In genomic region chr15:85330024-85330423, GRCm38 (mm10) we compare ENCODE assay signal across 24 mouse cellular contexts. TPM values are rescaled to one million over a fixed set of nuclear protein-coding genes. Genes with fewer than 3 reads are reported as not detected.
DNase-seq lines count a peak whose midpoint lies in the region; ATAC-seq and TF ChIP-seq lines count a peak whose summit lies in the region.
"Had no signal": no experiment of that assay in that cellular context is flagged by ENCODE, and none has a peak within 500 bp of the region (broad histone marks: within the 10 kb centered on the region; RNA-seq: fewer than 3 reads in every experiment).

No protein-coding gene starts in this region.

- no peaks in the 10 kb centered on the region for H3K4me1 ChIP-seq in kidney, adult 2 months (ENCODE audit: control insufficient read depth, insufficient read depth, low read length)
- peaks cover 0 to 7% of the 10 kb centered on the region in 2 experiments; a peak in 2 of 4 replicates for H3K4me1 ChIP-seq in liver, embryonic 14.5 days (replicated peaks; ENCODE audit: control insufficient read depth in 2 of 2, insufficient read depth in 2 of 2, low read length in 1 of 2)
- peaks cover 10% of the 10 kb centered on the region; the same call in 1 of the 2 replicates for H3K4me1 ChIP-seq in liver, postnatal 0 days (ENCODE audit: insufficient read depth)
- H3K4me1 ChIP-seq: hindbrain, embryonic 12.5 days; hindbrain, embryonic 15.5 days had no signal

- WGBS in kidney, adult 2 months: 65% methylated on average over 6 of the region's 6 CpGs
- WGBS in liver, embryonic 14.5 days (ENCODE audit: insufficient replicate concordance): 66% methylated on average over 6 of the region's 6 CpGs
- WGBS in liver, postnatal 0 days (ENCODE audit: insufficient replicate concordance): 57% methylated on average over 6 of the region's 6 CpGs

- H3K27ac ChIP-seq in kidney, adult 2 months (ENCODE audit: insufficient read depth, low read depth, low read length): no peak overlapping the region
- no peak overlapping the region for H3K27ac ChIP-seq in liver, embryonic 14.5 days
- H3K27ac ChIP-seq in liver, postnatal 0 days (ENCODE audit: low read depth): peak overlapping the region; percentile 84
- H3K27ac ChIP-seq: heart, embryonic 10.5 days; heart, embryonic 13.5 days; hindbrain, embryonic 12.5 days; hindbrain, embryonic 15.5 days had no signal

- no peak for TF ChIP-seq EP300 in liver, embryonic 14.5 days (IDR thresholded peaks at IDR 0.05; ENCODE audit: low read depth)
- TF ChIP-seq EP300 in liver, postnatal 0 days (IDR thresholded peaks at IDR 0.05; ENCODE audit: low read depth): no peak

- H3K9ac ChIP-seq in liver, embryonic 14.5 days (replicated peaks): no peak overlapping the region
- no peak overlapping the region for H3K9ac ChIP-seq in liver, postnatal 0 days (replicated peaks)
- H3K9ac ChIP-seq: forebrain, postnatal 0 days; heart, embryonic 13.5 days; hindbrain, embryonic 12.5 days; hindbrain, embryonic 15.5 days had no signal

- no peak for TF ChIP-seq POLR2A in kidney, adult 2 months (IDR thresholded peaks at IDR 0.05; ENCODE audit: low read depth, low read length)

- H3K27me3 ChIP-seq in kidney, adult 2 months (replicated peaks; ENCODE audit: control insufficient read depth, insufficient read depth, low read length): no peaks in the 10 kb centered on the region
- no peaks in the 10 kb centered on the region for H3K27me3 ChIP-seq in liver, embryonic 14.5 days (ENCODE audit: control insufficient read depth, insufficient read depth, low read length)
- H3K27me3 ChIP-seq in liver, postnatal 0 days (ENCODE audit: insufficient read depth, low read length): no peaks in the 10 kb centered on the region
- H3K27me3 ChIP-seq: CH12.LX; hindbrain, embryonic 12.5 days; hindbrain, embryonic 15.5 days; Patski had no signal

- no peaks in the 10 kb centered on the region for H3K9me3 ChIP-seq in liver, embryonic 14.5 days (ENCODE audit: control insufficient read depth, low read length)
- no peaks in the 10 kb centered on the region for H3K9me3 ChIP-seq in liver, postnatal 0 days (ENCODE audit: low read length)
- H3K9me3 ChIP-seq: G1E; heart, embryonic 10.5 days; heart, embryonic 13.5 days; hindbrain, embryonic 12.5 days; hindbrain, embryonic 15.5 days had no signal

- DNase-seq in kidney, adult 2 months: peak; percentile 7
- no peak for DNase-seq in kidney, postnatal 14 days
- peak in 1 of 3 experiments; percentile 30 for DNase-seq in liver, embryonic 14.5 days (ENCODE audit: low read depth in 3 of 3, low spot score in 3 of 3)
- DNase-seq in liver: no peak
- DNase-seq in liver, postnatal 0 days: no peak
- DNase-seq in heart, adult 8-10 months (ENCODE audit: low spot score): no peak
- DNase-seq: adrenal gland, postnatal 10 days; B cell, adult 2 months; cerebellum, adult 18-20 months; cerebellum, adult 9-10 months; cerebellum, postnatal 14 days; forebrain, postnatal 0 days; gastrocnemius, postnatal 25 days; heart, adult 18-20 months; heart, postnatal 14 days had no signal

- no peak for TF ChIP-seq CTCF in kidney, adult 2 months (conservative IDR thresholded peaks at IDR 0.05; ENCODE audit: insufficient read depth, insufficient read length, low read depth, low read length)
- TF ChIP-seq CTCF in liver, embryonic 14.5 days (IDR thresholded peaks at IDR 0.05; ENCODE audit: low read depth): no peak
- 0 out of 2 replicates have a peak, but pooled peaks have one; percentile 8 for TF ChIP-seq CTCF in liver, postnatal 0 days (IDR thresholded peaks at IDR 0.05; ENCODE audit: low read depth)

- H3K4me2 ChIP-seq in liver, embryonic 14.5 days (ENCODE audit: low read depth): no peak overlapping the region
- H3K4me2 ChIP-seq in liver, postnatal 0 days (ENCODE audit: low read depth, low read length): peak overlapping the region; percentile 54
- H3K4me2 ChIP-seq: heart, embryonic 13.5 days; hindbrain, embryonic 12.5 days; hindbrain, embryonic 15.5 days had no signal

- no peak overlapping the region for H3K4me3 ChIP-seq in kidney, adult 2 months (ENCODE audit: insufficient read depth, low read depth, low read length)
- no peak overlapping the region for H3K4me3 ChIP-seq in liver, embryonic 14.5 days (ENCODE audit: insufficient read depth in 1 of 2, low read depth in 2 of 2, low read length in 2 of 2)
- peak overlapping the region; percentile 19; the same call in 1 of the 2 replicates for H3K4me3 ChIP-seq in liver, postnatal 0 days (ENCODE audit: low read depth, low read length)
- H3K4me3 ChIP-seq: heart, embryonic 10.5 days; heart, embryonic 13.5 days; hindbrain, embryonic 12.5 days; hindbrain, embryonic 15.5 days had no signal

- H3K36me3 ChIP-seq in kidney, adult 2 months (ENCODE audit: control insufficient read depth, insufficient read depth, low read length): no peaks in the 10 kb centered on the region
- no peaks in the 10 kb centered on the region for H3K36me3 ChIP-seq in liver, embryonic 14.5 days (replicated peaks; ENCODE audit: control insufficient read depth, insufficient read depth, low read depth)
- H3K36me3 ChIP-seq in liver, postnatal 0 days (replicated peaks; ENCODE audit: insufficient read depth, low read length): no peaks in the 10 kb centered on the region
- H3K36me3 ChIP-seq: G1E; heart, embryonic 10.5 days; heart, embryonic 13.5 days; hindbrain, embryonic 12.5 days; hindbrain, embryonic 15.5 days had no signal

- ATAC-seq in liver, embryonic 14.5 days (ENCODE audit: insufficient read depth): peak; percentile 31; the same call in 1 of the 2 replicates
- ATAC-seq in liver, postnatal 0 days: peak; percentile 82
- ATAC-seq in erythroid progenitor cell, adult 5-6 weeks (replicated peaks; ENCODE audit: low FRiP score, poor library complexity, severe bottlenecking): no peak
- ATAC-seq: forebrain, embryonic 14.5 days; forebrain, postnatal 0 days; Patski had no signal

RNA-seq across cellular contexts. Expression of gene Atxn10, which starts 6.0 kb away (rescaled TPM):
- 68.2 and 74.4 TPM in 2 replicates for polyA plus RNA-seq in kidney, adult 2 months (2012; rRNA removed)
- polyA plus RNA-seq in liver, embryonic 14.5 days (2012; rRNA removed): 24.5 and 35.0 TPM in 2 replicates
- polyA plus RNA-seq in liver, embryonic 14.5 days (2014; fragmentation: Nextera tagmentation; extraction: Ambion mirVana): 69.1 and 71.0 TPM in 2 replicates
- polyA plus RNA-seq in liver, postnatal 0 days (2015; fragmentation: Nextera tagmentation; extraction: Ambion mirVana): 77.7 and 83.3 TPM in 2 replicates
- 18.9 and 33.2 TPM in 2 replicates for total RNA-seq in erythroid progenitor cell, adult 5-6 weeks (2015; ENCODE audit: low replicate concordance)
- total RNA-seq in erythroid progenitor cell, adult 5-6 weeks (2017; ENCODE audit: low replicate concordance): 10.3 and 11.5 TPM in 2 replicates
- total RNA-seq in heart, adult 8-10 months (2022): 10 to 100 TPM; 76.3 to 81.5 (median 77.6) TPM
